Mouse (Mus musculus) neural tube, embryonic 12.5 days (tissue): ENCODE measurements around the gene Ttll1. TPM values are rescaled to one million over a fixed set of nuclear protein-coding genes. Genes with fewer than 3 reads are reported as not detected.

Experiments
- ATAC-seq: fragments of 200-750 bp; cut with Nextera tagmentation; 2 replicates; pipeline ENCODE4 v1.8.0; 2017; ENCODE audit warnings: low read depth, mild to moderate bottlenecking, moderate TSS enrichment, moderate library complexity; ENCODE audit not compliant: low FRiP score
- H3K27ac ChIP-seq: fragments of 300-500 bp; sonication (generic); 2 replicates; pipeline ENCODE4 v1.5.1; 2016
- H3K27me3 ChIP-seq: fragments of 300-500 bp; sonication (generic); replicated peaks from 2 replicates; pipeline ENCODE4 v1.6.1; 2016; ENCODE audit warnings: mild to moderate bottlenecking
- H3K36me3 ChIP-seq: fragments of 300-500 bp; sonication (generic); 2 replicates; pipeline ENCODE4 v1.6.1; 2016; ENCODE audit warnings: mild to moderate bottlenecking
- H3K4me1 ChIP-seq: fragments of 300-500 bp; sonication (generic); 2 replicates; pipeline ENCODE4 v1.6.1; 2016
- H3K4me2 ChIP-seq: fragments of 300-500 bp; sonication (generic); replicated peaks from 2 replicates; pipeline ENCODE4 v1.6.1; 2016; ENCODE audit warnings: mild to moderate bottlenecking
- H3K4me3 ChIP-seq: fragments of 300-500 bp; sonication (generic); 2 replicates; pipeline ENCODE4 v1.5.1; 2016
- H3K9ac ChIP-seq: fragments of 300-500 bp; sonication (generic); 2 replicates; pipeline ENCODE4 v1.6.1; 2016; ENCODE audit warnings: mild to moderate bottlenecking
- H3K9me3 ChIP-seq: fragments of 300-500 bp; sonication (generic); 2 replicates; pipeline ENCODE4 v1.6.1; 2016; ENCODE audit warnings: mild to moderate bottlenecking
- WGBS: fragments of 180-500 bp; shearing (Covaris S2); methylation state at CpG from one replicate; pipeline ENCODE4 v1.1.7; 2016; 5-methylcytosine and 5-hydroxymethylcytosine counted together
- microRNA-seq: library from miRNA; unstranded; fragments of <30 nt; microRNA quantifications from one replicate; pipeline ENCODE4, GENCODE M21; 2017
- polyA plus RNA-seq: library from polyadenylated mRNA; unstranded; fragments of >200 nt; fragmentation: Nextera tagmentation; extraction: Ambion mirVana; gene quantifications from 2 replicates; pipeline ENCODE4 v1.2.1, GENCODE M21; 2016

Gene Ttll1
- polyA plus RNA-seq, 1 experiment from 2014 or later = 77.8 TPM

GRCm38 (mm10) chr15:83445908-83446307 lies 64.8 kb downstream of the Ttll1 start:
- 86% methylated on average over 2 of the region's 2 CpGs for WGBS
- H3K27ac ChIP-seq = no peak overlapping the region

GRCm38 (mm10) chr15:83445383-83445782 lies 65.3 kb downstream of the Ttll1 start:
- Histone ChIP-seq H3K4me2 (no peak overlapping the region), H3K27ac (no peak overlapping the region), H3K27me3 (no peaks in the 10 kb centered on the region), H3K9ac (no peak overlapping the region), H3K36me3 (no peaks in the 10 kb centered on the region), H3K4me3 (no peak overlapping the region), H3K4me1 (0 out of 2 replicates have a peak, but pooled peaks cover 3% of the 10 kb centered on the region), H3K9me3 (no peaks in the 10 kb centered on the region)
- 71% methylated on average over 5 of the region's 5 CpGs for WGBS
- no peak for ATAC-seq

More at GRCm38 (mm10) chr15:83445908-83446307, 64.8 kb downstream of the Ttll1 start:
- no peaks in the 10 kb centered on the region for H3K27me3 ChIP-seq
- H3K36me3 ChIP-seq = no peaks in the 10 kb centered on the region
- no peak overlapping the region for H3K4me3 ChIP-seq
- H3K9me3 ChIP-seq = no peaks in the 10 kb centered on the region
- no peak overlapping the region for H3K9ac ChIP-seq
- no peak overlapping the region for H3K4me2 ChIP-seq
- ATAC-seq = no peak
- 0 out of 2 replicates have a peak, but pooled peaks cover 3% of the 10 kb centered on the region for H3K4me1 ChIP-seq

- H3K36me3 ChIP-seq = no peaks in the 10 kb centered on the region
- 79% methylated on average over 6 of the region's 6 CpGs for WGBS
- no peaks in the 10 kb centered on the region for H3K27me3 ChIP-seq
- no peaks in the 10 kb centered on the region for H3K9me3 ChIP-seq
- no peak for ATAC-seq
- H3K27ac ChIP-seq = no peak overlapping the region
- H3K4me2 ChIP-seq = no peak overlapping the region
- H3K4me3 ChIP-seq = no peak overlapping the region
- H3K9ac ChIP-seq = no peak overlapping the region
- 0 out of 2 replicates have a peak, but pooled peaks cover 3% of the 10 kb centered on the region for H3K4me1 ChIP-seq
Measured at GRCm38 (mm10) chr15:83444425-83444824, 66.3 kb downstream of the Ttll1 start.

GRCm38 (mm10) chr15:83442495-83443037 lies 68.1 kb downstream of the Ttll1 start:
- Histone ChIP-seq H3K4me2 (no peak overlapping the region), H3K36me3 (no peaks in the 10 kb centered on the region), H3K4me1 (0 out of 2 replicates have a peak, but pooled peaks cover 3% of the 10 kb centered on the region), H3K27ac (no peak overlapping the region), H3K9ac (no peak overlapping the region), H3K27me3 (no peaks in the 10 kb centered on the region), H3K9me3 (no peaks in the 10 kb centered on the region), H3K4me3 (no peak overlapping the region)
- WGBS = 93% methylated on average over 4 of the region's 4 CpGs
- ATAC-seq = no peak

GRCm38 (mm10) chr15:83440726-83441125 lies 70.0 kb downstream of the Ttll1 start:
- Histone ChIP-seq H3K27ac (no peak overlapping the region), H3K4me3 (no peak overlapping the region), H3K4me1 (0 out of 2 replicates have a peak, but pooled peaks cover 3% of the 10 kb centered on the region), H3K4me2 (no peak overlapping the region), H3K36me3 (no peaks in the 10 kb centered on the region), H3K9me3 (no peaks in the 10 kb centered on the region), H3K9ac (no peak overlapping the region), H3K27me3 (no peaks in the 10 kb centered on the region)
- ATAC-seq = no peak
- 72% methylated on average over 5 of the region's 5 CpGs for WGBS

GRCm38 (mm10) chr15:83436541-83436940 lies 74.2 kb downstream of the Ttll1 start:
- Histone ChIP-seq H3K9me3 (no peaks in the 10 kb centered on the region), H3K4me1 (no peaks in the 10 kb centered on the region; the same call in 1 of the 2 replicates), H3K27me3 (no peaks in the 10 kb centered on the region), H3K27ac (no peak overlapping the region), H3K36me3 (no peaks in the 10 kb centered on the region), H3K4me2 (no peak overlapping the region), H3K4me3 (no peak overlapping the region), H3K9ac (no peak overlapping the region)
- no peak for ATAC-seq
- WGBS = 77% methylated on average over 9 of the region's 9 CpGs

GRCm38 (mm10) chr15:83435324-83436090 lies 75.2 kb downstream of the Ttll1 start:
- no peak overlapping the region for H3K4me2 ChIP-seq
- no peaks in the 10 kb centered on the region for H3K36me3 ChIP-seq
- H3K4me1 ChIP-seq = no peaks in the 10 kb centered on the region; the same call in 1 of the 2 replicates
- H3K9ac ChIP-seq = no peak overlapping the region
- 85% methylated on average over 8 of the region's 8 CpGs for WGBS
- no peaks in the 10 kb centered on the region for H3K27me3 ChIP-seq
- no peak overlapping the region for H3K4me3 ChIP-seq
- ATAC-seq = no peak
- H3K27ac ChIP-seq = no peak overlapping the region
- no peaks in the 10 kb centered on the region for H3K9me3 ChIP-seq

- no peak overlapping the region for H3K27ac ChIP-seq
- H3K4me1 ChIP-seq = no peaks in the 10 kb centered on the region; the same call in 1 of the 2 replicates
- H3K27me3 ChIP-seq = no peaks in the 10 kb centered on the region
- H3K9me3 ChIP-seq = no peaks in the 10 kb centered on the region
- H3K4me3 ChIP-seq = no peak overlapping the region
- H3K9ac ChIP-seq = no peak overlapping the region
- 80% methylated on average over 4 of the region's 4 CpGs for WGBS
- no peak for ATAC-seq
- no peaks in the 10 kb centered on the region for H3K36me3 ChIP-seq
- H3K4me2 ChIP-seq = no peak overlapping the region
Measured at GRCm38 (mm10) chr15:83434692-83435091, 76.0 kb downstream of the Ttll1 start.

Small RNA genes within 50 kb of the gene (microRNA-seq; reads per million reads assigned to microRNA genes)
- not detected for gene Gm24575

Other genes with a start within 250 kb of the Ttll1 start
- gene Arfgap3, start 160.6 kb downstream of the Ttll1 start, polyA plus RNA-seq = 37.2 and 39.0 TPM in 2 replicates
- gene Pacsin2, start 46.3 kb downstream of the Ttll1 start, polyA plus RNA-seq = 41.7 and 46.8 TPM in 2 replicates
- 1.5 and 1.7 TPM in 2 replicates for gene Bik, start 16.0 kb upstream of the Ttll1 start, polyA plus RNA-seq
- 15.7 and 18.2 TPM in 2 replicates for gene Tspo, start 52.7 kb upstream of the Ttll1 start, polyA plus RNA-seq
- 39.1 and 42.6 TPM in 2 replicates for gene Mcat, start 52.9 kb upstream of the Ttll1 start, polyA plus RNA-seq
- gene Ttll12, start 84.3 kb upstream of the Ttll1 start, polyA plus RNA-seq = 42.7 and 44.9 TPM in 2 replicates
- 29.7 and 32.4 TPM in 2 replicates for gene Scube1, start 214.1 kb upstream of the Ttll1 start, polyA plus RNA-seq